Mouse (Mus musculus) thymus, adult 18-20 months (tissue): Measurements from ENCODE around the gene Fbxw14.
"Not testable (repeated sequence)": the region's sequence is repeated elsewhere in the genome, so short reads cannot be mapped to it uniquely, and the experiment has no call there.

ENCODE experiments used
- DNase-seq, 2 experiments: peaks; one replicate each; pipeline ENCODE4 v3.0.0; 2022; ENCODE audit warnings: mixed read lengths in 2 of 2

The Fbxw14 gene

GRCm38 (mm10) chr9:109287576-109287975 is at the start of gene Fbxw14:
Fbxw14 (minus strand) TSS chr9:109287676.
- not testable (repeated sequence) for DNase-seq

GRCm38 (mm10) chr9:109263041-109263440 is 24.4 kb downstream of the Fbxw14 start:
- no peak for DNase-seq

GRCm38 (mm10) chr9:109234654-109235053 is 52.8 kb downstream of the Fbxw14 start, which contains the start of gene Fbxw20:
Fbxw20 (minus strand) TSS chr9:109234754.
- DNase-seq: no peak
